Mouse (Mus musculus): ENCODE data around the gene Msh5.

Msh5 gene

DNA sequence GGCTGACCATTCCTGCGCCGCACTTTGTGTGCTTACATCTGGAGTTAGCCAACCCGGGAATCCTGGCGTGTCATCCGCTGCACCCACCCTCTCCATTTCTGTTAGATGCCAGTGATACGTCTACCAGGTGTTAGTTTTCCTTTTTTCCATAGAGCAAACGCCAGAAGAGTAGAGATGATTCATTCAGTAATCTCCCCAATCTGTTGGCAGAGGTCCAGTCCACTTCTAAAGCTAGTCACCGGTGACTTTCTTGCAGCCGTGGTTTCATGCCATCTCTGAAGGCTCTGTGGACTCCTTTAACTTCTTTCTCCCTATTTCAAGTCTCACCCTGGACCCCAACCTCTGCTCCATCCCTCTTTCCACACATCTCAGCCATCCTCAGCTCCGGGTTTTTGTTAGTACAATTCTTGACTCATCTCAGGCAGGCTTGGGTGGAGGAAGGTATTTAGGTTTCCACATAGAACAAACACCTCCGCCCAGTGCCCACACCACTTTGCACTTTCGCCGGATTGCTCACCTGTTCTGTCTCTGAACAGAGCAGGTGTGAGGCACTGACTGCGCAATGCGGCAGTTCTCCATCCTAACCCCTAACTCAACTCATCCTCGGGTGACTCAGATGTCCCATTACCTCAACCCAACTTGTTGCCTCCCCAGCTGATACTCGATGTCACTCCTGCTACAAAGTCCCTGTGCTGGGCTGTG, 21.8 kb upstream of the Msh5 start:
- no peak for DNase-seq

DNA sequence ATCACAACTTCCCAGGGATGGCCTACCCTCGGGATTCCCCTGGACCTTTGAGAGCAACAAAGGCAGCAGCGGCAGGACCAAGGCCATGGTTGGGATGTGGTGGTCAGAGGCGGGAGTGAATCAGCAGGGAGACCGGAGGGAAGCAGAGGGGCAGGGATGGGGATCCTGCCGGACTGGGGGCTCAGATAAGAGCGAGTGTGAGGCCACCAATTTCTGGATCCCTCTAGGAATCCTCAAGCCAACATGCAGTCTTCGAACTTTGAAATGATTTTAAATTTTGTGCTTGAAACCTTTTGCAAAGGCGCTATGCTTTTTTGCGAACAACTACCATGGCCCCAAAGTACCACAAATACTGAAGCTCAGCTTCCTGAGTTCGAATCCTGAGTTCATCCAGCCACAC, 19.5 kb upstream of the Msh5 start, which contains the start of gene Mpig6b:
Gene Mpig6b, minus strand, starts transcription at position 101 of the 400 bp plus-strand sequence.
- DNase-seq: no peak

DNA sequence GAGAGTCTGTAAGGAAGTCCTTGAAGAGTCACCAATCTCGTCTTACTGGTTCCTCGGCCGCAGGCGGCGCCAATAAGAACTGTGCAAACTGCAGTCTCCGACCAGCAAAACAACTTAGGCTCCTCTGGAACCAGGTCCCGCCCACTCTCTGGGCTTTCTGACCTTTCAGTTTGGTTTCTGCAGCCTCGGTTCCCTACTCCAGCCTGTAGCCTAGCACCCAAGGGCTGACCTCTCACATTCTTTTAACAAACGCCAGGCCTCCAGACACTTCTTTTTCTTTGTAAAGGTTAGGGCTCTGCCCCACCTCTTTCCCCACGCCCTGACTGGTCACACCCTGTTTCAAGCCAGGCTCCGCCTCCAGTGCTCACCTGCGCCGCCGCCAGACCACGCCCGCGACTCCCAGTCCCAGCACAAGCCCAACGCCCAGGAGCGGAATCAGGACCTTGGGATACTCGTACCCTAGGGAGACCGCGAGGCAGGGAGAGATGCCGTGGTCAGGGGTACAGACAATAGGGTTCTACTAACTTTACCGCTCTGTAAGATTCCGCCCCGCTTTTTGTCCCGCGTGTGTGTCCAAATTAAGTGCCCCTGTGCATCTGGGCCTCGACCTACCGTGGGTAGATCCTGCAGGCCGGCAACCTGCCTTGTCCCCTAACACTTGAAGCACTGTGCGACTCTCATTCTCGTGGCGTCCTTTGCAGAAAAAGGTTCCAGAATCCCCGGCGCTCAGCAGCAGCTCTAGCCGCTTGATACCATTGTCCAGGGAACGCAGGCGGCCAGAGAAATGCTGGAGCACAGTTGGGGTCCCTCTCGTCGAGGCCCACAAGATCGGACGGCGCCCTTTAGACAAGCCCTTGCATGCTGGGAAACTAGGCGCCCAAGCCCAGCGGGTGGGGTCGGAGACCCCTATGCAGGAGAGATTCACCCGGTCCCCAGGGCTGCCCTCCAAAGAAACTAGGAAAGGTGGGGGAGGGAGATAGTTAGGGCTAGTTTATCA, 18.7 kb upstream of the Msh5 start, which contains the start of gene Ly6g6c:
Gene Ly6g6c, plus strand, starts transcription at position 438 of the 997 bp plus-strand sequence.
- peak; percentile 92 for DNase-seq

DNA sequence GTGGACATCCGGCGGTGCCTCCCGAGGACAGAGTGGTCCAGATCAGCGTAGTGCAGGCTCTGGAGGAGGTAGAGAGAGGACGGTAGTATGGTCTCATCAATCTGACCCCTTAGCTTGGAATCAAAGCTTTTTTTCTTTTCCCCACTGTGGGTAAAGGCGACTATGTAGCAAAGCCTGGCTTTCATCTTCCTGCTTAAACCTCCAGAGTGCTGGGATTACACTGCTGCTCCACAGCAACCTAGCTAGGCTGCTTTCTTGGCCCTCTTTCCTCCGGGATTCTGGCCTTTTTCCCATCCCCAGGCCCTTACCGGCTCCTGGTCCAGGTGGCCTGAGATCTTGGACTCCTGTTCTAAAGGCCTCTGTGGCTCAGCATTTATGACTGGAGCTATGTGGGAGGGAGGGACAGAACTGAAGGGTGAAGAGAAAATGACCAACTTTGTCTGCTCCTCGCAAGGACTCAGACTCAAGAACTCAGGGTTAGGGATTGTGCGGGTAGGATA, 17.9 kb upstream of the Msh5 start:
- DNase-seq: no peak

DNA sequence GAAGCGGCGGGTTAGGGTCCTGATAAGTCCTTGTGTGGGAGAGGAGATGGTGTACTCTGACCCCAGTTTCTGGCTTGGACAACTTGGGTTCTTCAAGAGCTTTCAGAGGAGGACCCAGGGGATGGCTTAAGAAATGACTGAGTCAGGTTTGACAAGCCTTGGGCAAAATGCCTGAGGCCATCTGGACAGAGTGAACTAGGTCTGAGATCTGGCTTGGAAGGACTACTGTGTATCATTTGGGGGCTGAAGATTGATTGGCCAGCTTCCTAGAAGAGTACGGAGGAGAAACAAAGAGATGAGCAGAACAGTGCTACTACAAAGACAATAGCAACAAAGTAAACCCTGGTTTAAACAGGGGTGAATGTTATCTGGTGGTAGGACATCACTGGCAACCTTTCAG, 16.9 kb upstream of the Msh5 start:
- no peak for DNase-seq

DNA sequence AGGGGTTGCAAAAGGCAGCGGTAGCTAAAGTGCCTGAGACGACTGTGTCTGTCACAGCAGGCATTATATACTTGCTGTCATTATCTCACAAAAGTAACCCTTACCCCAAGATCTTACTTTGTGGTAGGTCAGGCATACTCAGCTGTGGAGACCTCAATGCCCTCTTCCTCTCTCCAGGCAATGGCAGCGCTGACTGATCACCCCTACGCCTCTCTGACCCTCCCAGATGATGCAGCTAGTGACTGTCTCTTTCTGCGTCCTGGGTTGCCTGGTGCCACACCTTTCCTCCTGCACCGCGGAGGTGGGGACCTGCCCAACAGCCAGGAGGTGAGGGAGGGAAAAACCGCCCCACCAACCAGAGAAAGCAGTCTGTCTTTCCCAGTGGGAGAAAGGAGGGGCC, 14.8 kb upstream of the Msh5 start:
- no peak for DNase-seq

DNA sequence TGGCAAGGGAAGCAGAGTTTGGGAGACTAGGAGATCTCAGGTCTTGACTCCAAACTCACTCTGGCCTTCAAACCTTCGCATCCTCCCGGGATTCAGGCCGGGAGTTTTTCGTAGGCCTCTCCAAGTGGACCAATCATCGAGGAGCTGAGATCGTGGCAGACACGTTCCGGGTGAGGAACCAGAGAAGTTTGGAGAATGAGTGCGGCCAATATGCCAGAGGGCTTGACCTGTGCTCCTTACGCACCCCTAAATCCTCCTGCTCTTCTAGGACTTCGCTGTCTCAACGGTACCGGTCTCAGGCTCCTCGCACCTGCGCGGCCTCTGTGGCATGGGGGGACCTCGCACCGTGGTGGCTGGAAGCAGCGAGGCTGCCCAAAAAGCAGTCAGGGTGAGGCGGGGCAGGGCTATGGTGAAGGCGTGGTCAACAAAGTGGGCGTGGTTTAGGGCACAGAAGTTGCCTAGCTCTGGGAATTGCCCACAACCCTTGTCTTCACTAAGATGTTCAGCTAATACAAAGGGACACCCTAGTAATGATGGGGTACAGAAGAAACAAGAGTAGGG, 14.3 kb upstream of the Msh5 start:
- peak; percentile 65 for DNase-seq

DNA sequence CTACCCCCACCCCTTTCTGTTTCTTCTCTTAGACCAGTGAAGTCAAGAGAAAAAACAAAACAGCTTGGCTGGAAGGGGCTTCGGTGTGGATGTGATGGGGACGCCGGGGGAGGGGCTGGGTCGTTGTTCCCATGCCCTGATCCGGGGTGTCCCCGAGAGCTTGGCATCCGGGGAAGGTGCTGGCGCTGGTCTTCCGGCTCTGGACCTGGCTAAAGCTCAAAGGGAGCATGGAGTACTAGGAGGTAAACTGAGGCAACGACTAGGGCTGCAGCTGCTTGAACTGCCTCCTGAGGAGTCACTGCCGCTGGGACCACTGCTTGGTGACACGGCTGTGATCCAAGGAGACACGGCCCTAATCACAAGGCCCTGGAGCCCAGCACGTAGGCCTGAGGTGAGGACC, 13.5 kb upstream of the Msh5 start:
- DNase-seq: no peak

DNA sequence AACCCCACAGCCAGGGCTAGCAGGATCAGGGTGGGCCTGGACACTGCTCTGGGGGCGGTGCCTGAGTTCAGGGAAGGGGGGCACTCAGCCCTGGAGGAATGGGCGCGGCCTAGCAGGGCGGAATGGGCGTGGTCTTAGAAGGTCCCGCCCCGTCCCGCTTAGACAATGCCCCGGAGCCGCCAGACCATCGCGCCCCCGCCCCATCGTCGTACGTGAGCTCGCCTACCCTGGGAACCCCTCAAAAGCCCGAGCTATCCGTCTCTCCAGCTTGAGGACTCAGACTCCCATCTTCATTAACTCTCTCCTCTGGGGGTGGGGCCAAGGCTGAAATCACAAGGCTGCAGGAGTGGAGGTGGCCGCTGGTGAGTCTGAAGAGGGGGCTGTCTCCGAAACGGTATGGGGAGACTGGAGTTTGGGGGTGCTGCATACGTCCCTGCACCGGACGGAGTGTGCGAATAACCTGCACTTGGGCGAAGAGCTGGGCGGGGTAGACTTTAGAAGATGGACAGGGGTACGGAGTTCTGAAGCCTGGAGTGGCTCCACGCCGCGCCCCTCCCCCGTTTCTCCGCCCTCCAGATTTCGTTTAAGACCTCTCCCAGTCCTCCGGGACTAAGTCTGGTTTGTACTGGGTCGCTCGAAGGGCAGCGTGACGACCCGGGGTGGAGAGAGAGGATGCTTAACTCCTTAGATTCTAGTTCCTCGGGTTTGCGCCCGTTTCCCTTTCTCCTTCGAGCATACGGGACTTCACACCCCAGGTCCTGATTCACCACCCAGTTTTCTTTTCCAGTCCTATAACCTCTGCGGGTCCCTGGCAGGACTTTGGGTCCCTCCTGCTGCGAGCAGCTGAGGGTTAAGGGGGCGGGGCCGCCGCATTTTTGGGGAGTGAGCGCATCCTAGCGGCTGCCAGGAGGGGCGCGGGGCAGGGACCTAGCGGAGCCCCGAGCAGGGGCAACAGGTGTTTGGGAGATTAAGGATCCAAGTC, 12.7 kb upstream of the Msh5 start, which contains the start of gene Ddah2:
Gene Ddah2, plus strand, starts transcription at position 125 of the 982 bp plus-strand sequence.
- DNase-seq: peak; percentile 96

DNA sequence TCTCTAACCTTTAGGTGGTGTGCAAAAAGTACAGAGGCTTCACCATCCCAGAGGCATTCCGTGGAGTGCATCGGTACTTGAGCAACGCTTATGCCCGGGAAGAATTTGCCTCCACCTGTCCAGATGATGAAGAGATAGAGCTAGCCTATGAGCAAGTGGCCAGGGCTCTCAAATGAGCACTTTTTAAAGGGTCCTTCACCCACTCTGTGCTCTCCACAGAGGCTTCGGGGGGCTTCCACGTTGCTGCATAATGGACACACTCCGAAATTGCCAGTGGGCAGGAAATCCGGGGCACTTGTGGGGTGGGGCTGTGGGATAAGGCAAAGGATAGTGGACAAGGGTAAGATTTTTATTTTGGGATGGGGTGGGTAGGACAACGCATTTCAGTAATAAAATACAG, 11.8 kb upstream of the Msh5 start:
- DNase-seq: no peak

DNA sequence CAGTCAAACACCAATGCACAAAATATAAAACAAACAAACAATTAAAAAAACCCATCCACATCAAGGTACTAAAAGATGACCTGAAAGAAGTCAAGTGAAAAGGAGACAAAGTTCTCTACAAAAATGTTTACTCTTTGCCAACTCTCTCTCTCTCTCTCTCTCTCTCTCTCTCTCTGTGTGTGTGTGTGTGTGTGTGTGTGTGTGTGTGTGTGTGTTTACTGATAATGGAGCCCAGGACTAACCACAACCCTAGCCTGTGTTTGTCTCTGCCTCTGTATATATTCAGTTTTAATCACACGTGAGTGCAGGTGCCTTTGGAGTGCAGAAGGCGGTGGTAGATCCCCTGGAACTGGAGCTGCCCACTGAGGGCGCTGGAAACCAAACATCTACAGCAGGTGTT, 10.5 kb upstream of the Msh5 start:
- DNase-seq: no peak

DNA sequence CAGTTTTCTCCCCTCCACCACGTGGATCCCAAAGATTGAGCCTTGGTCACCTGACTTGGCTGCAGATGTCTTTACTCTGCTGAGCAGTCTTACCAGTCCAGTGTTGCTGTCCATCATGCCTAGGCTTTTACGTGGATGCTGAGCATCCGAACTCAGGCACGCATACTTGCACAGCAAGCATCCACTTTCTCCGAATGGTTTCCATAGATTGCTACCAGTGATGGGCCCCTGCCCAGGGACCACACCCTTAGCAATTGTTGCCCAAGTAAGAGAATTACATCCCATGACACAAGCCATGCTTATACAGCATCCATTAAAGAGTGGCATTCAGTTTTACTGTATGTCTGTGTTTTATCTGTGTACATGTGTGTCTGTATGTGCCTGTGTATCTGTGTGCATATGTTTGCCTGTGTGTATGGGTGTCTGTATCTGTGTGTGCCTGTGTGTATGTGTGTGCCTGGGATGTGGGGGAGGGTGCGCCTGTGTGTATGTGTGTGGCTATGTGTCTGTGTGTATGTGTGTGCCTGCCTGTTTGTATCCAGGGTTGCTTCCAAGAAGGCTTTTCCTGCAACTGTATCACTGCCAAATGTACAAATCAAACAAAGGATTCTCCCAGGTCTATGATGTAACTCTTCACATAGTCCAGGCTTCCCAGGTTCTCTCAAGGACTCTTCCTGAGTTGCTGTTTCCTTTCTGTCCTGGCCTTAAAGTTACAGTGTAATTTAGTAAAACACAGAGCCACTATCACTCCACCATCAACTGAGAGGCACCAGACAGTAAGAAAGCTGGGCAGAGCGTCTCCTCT, 9.3 kb upstream of the Msh5 start:
- DNase-seq: peak; percentile 59

DNA sequence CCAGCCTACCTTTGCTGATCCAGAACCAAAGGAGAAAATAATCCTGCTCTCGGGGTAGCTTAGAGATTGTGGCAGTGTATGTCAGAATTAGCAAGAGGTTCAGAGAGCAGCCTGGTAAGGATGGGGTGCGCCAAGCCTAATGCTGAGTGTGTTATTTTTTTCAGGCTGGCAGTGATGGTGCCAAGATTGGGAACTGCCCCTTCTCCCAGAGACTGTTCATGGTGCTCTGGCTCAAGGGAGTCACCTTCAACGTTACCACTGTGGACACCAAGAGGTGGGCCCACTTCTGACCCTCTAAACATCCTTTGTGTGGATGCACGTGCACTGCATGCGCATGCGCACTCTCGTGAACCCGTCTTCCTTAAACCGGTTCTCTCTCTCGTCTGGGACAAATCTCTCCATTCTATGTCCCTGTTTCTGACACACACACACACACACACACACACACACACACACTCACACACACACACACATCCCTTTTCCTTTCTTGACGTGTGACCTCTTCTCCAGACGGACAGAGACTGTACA, 5.8 kb upstream of the Msh5 start:
- no peak for DNase-seq

DNA sequence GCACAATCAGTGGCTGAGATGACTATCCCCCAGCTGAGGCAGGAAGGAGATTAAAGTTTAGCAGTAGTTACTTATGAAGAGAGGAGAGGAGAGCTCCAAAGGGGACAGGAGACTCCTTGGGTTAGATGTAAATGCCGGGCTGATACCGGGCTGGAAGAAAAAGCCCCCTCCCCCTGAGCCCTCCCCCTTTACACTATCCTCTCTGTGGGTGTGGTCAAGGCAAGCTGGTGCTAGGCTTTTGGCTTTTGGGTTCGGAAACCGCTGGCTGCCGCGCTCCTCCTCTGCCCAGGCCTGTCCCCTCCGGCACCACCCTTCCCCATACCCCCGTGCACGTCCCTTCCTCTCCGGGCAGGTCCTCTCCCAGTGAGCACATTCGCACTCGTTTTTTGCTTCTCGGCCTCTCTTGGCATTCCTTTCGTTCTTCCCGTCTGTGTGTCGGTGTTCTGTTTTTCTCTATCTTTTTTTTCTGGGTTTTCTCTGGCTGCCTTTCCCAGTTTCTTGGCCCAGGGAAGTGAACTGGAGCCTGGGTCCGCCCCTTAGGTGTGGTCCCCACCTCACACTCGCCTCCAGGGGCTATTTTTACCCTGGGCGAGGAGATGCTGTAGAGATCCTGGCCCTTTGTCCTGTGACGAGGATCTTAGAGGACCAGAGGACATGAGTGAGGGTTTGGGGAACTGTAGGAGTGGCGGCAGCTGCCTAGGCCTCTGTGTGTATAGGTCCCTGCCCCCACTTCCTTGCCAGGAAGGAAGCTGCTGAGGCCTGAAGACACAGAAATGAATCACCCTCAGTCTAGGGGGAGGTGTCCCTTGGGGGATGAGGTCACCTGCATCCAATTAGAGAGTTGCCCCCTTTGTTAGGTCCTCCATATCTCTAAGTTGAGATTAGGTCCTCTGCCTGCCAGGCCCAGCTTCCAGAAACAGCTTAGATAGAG, 4.9 kb upstream of the Msh5 start:
- DNase-seq: peak; percentile 93

DNA sequence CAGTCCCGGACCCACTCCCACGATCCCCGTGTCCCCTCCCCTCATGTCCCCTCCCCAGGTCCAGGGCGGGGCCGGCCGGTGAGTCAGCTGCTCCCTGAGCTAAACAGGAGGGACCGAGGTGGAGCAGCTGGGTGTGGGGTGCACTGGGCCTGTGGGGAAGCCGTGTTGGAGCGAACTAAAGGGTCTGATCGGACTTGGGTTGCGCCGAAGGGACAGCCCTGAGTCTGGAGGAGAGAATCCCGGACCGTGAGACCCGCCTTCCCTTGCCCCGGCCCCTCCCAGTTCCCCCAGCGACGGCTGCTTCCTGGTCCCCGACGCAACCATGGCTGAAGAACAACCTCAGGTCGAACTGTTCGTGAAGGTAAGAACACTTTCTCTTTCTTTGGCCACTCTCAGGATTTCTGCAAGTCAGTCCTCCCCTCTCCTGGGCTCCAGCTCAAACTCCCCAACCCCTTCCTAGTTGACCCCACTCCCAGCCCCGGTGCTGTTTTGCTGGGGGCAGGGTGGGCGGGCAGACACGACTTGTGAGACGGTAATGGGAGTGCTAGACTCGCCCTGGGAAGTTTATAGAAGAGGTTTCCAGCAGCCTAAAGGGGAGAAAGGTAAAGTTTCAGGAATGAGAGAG, 3.7 kb upstream of the Msh5 start:
- peak; percentile 90 for DNase-seq

DNA sequence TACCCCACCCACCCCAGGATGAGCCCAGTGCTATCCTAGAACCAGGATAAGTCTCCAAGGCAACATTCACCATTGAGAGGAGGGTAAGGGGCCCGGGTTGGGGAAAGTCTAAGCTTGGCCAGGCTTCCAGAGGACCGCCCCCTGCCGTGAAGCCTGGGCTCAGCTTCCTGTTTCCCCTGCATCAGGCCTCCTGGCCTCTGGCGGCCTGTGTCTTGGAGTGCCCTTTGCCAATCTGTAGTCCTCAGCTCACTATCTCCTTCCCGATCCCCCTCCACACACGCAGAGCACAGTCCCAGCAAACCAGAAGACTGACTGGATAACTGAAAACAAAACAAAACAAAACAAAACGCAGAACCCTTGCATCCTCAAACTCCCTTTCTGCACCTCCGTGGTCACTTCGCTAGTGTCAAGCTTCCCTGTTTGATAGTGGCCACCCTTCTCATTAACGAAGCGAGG, 3.0 kb upstream of the Msh5 start, which contains the start of gene Clic1:
Gene Clic1, plus strand, starts transcription at position 406 of the 456 bp plus-strand sequence.
- DNase-seq: peak; percentile 74

DNA sequence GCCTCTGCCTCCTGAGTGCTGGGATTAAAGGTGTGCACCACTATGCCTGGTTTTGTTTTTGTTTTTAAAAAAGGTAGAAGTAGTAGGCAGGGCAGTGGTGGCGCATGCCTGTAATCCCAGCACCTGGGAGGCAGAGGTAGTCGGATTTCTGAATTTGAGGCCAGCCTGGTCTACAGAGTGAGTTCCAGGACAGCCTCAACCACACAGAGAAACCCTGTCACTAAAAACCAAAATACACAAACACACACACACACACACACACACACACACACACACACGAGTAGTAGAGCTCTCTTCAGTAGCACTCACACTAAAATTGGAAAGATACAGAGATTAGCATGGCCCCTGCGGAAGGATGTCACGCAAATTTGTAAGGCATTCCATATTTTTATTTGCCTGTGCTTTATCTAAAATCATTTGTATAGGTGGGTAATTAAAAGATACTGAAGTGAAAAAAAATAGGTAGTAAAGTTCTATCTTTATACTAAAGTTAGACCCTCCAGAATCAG, 2.4 kb upstream of the Msh5 start:
- DNase-seq: no peak

DNA sequence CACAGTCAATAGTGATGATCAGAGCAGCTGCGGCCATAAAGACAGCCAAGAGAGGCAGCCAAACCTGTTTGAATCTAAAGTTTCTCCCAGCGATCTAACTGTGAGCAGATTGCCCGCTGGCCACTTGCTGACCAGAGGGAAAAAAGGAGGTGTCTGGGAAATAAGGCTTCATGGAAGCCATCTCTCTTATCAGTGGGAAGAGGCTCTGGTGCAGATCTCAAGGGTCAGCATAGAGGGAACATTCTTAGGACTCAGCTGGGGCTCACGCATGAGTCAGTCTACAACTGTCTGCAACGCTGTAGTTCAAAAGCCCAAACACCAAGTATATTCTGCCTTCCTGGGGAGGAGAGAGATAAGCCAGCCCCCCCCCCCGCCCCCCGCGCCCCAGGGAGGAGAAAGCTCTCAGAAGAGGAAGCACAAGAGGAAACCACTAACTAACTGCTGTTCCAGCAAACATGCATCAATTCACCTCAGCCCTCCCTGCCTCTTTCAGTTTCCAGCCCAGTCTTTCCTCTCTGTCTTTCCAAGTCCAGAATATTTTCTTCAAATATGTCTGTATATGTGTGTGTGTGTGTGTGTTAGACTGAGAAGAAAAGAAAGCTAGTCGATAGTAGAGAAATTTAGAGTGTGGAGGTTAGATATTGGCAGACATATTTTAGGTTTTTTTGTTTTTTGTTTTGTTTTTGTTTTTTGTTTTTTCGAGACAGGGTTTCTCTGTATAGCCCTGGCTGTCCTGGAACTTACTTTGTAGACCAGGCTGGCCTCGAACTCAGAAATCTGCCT, 1.8 kb upstream of the Msh5 start:
- peak; percentile 51 for DNase-seq
